Mouse (Mus musculus) kidney, adult 8-10 months (tissue): ENCODE measurements around the gene Vps16.

Experiments
- DNase-seq, 2 experiments: peaks; one replicate each; pipeline ENCODE4 v3.0.0; 2022

The Vps16 gene

DNA sequence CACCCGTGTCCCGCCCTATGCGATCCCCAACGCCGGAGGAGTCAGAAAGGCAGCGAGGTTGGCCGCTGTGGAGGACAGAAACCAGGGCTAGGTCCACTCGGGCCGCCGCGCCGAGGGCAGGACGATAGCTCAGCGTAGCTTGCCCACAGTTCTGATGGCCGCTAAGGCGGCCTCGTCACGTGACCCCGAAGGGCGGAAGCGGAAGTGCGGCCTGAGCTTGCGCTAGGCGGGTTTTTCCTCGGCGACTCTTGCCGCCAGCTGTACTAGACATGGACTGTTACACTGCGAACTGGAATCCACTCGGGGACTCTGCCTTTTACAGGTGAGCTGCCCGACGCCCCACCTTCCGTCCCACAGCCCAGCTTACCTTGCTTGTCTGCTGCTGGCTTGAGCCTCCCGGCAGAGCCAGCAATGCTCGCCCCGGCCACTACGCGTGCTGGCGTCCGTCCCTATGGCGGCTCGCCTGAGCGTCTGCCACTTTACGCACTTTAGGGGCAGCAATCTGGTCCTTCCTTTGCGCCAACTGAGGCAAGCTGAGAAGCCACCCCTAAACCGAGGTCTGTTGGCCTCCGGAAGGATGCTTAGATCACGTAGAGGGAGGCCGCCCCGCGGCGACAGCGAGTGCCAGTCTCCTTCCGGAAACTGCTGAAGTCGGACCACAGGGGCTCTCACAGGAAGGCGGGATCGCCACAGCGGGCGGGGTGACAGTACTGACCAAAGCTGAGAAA is at the start of gene Vps16, which contains the start of gene Pced1a:
Vps16 (plus strand) TSS at position 214 of the 728 bp plus-strand sequence.
Pced1a (minus strand) TSS at position 576 of the 728 bp plus-strand sequence.
- DNase-seq = peak; percentile 89 to 93

GRCm38 (mm10) chr2:130374951-130375350 is 49.2 kb upstream of the Vps16 start:
- no peak for DNase-seq

DNA sequence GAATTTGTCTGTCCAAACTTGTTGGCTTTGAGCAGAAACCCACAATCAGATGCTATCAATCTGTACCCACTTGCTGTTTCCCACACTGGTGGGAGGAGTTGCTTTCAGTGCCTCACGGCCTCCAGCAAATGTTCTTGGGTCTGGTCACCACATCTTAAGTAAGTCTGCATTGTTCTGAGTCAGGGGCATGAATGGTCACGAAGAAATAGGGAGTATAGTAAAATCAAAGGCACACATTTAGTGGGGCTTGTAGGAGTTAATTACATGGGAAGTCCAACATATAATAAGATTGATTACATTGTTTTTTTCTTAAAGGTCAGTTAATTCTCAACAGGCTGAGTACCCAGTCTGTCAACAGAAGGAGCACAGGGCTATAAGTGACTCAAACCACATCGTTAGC is 40.9 kb upstream of the Vps16 start:
- DNase-seq = no peak

- DNase-seq = no peak
Observed at GRCm38 (mm10) chr2:130383895-130384294, 40.2 kb upstream of the Vps16 start.

- no peak for DNase-seq
Observed at GRCm38 (mm10) chr2:130386212-130386611, 37.9 kb upstream of the Vps16 start.

- no peak for DNase-seq
Observed at GRCm38 (mm10) chr2:130388796-130389195, 35.3 kb upstream of the Vps16 start.

DNA sequence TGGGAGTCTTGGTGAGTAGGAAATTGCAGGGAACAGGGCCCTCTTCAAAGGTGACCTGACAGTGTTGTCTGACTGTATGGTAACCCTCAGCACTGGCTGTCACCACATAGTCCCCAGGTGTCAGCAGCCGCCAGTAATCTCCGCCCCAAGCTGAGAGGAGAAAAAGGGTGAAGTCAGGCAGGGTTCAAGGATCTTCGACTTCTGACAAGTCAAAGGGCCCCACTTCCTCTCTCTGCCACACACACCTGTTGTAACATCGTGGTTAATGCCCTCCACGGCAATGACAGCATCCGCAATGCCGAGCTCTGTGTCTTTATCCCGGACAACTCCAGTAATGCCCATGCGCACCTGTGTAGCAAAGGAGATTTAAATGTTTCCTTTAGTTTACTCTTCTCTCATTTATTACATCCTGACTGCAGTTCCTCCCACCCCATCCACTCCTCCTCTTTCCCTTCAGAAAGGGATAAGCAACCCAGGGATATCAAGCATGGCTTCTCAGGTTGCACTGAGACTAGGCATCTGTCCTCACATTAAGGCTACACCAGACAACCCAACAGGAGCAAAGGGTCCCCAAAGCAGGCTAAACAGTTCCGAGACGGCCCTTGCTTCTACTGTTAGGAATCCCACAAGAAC is 33.0 kb upstream of the Vps16 start:
- no peak for DNase-seq

DNA sequence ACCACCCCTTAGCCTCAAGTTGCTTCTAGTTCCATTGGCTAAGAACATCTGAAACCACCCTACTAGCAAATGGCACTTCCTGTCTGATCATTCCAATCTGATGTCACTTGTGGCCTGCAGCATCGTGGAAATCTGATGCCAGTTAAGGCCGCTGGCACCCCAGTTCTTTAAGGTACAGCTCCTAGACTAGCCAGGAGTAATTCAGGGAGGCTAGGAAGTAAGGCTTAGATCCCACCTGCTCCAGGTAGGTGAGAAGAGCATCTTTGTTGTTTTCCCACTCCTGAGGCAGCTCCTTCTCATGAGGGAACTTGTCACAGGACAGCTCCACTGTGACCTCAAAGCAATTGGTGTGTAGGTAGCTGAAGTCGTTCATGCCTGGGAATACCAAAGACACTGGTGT is 31.3 kb upstream of the Vps16 start:
- no peak for DNase-seq

DNA sequence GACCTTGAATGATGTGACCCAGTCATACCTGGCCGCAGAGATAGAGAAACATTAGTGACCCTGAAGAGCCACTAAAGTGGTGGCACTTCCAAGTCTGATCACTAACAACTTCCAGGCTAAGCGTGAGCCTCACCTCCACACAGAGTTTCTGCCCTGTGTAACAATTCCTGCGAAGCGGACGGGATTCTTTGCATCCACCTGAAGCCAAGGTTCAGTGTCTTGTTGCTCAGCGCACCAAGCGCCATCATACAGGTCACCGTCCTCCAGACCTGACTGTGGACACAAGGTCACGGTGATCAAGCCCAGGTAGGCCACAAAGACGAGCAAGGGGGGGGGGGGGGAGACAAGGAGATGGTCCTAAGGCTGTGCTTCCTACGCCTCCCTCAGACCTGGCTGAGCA is 28.4 kb upstream of the Vps16 start:
- no peak for DNase-seq

DNA sequence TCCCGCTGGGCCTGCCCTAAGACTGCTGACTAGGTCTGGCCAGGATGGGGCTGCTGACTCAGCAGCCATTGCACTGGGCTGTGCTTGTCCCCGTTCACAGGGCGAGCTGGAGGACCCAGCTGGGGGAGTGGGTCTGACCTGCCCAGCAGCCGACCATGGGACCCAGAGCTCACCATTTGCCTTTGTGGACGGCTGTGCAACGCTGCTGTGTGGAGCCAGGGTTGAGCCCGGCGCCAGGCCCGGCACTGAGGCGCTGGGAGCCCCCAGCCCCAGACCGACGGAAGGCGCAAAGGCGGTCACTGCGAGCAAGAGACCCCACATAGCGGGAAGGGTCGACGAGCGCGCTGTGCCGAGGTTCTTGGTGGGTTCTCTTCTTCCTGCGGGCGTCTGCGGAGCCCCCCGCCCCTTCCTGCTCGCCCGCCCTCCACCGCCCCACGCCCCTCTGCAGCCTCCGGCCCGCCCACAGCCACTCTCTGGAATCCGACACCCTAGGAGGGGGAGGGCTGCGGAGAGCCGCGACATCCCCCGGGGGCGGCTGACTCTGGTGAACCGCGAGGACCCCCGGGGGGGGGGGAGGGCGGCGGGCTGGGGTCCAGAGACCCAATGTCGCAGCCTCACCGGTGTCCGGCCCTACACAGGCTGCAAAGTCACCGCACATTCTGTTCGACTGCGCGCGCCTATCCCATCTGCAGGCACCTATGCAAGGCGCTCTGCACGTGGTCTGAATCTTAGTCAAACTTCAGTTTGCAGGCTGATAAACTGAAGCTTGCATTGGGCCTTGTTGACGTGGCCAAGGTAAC is 26.8 kb upstream of the Vps16 start, which contains the start of gene Cpxm1:
Cpxm1 (minus strand) TSS at position 389 of the 800 bp plus-strand sequence.
- no peak for DNase-seq

DNA sequence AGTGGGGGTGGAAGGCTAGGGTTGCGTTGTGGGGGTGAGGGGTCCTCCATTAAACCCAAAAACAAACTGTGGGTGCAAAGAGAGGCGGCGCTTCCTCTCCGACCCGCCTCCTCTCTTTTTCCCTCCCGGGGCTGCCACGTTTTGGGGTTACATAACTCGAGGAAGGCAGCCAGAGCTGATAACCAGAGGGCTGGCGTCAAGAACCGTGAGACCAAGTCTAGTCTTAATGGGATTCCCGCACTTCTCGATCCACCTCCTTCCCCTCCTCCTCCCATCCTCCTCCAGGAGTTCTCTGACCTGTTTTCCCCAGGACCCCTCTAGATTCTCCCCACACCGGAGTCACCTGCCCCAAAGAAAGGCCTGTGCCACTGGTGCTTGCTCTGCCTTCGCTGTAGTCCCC is 26.0 kb upstream of the Vps16 start:
- DNase-seq = no peak

- no peak for DNase-seq
Observed at GRCm38 (mm10) chr2:130400046-130400445, 24.1 kb upstream of the Vps16 start.

DNA sequence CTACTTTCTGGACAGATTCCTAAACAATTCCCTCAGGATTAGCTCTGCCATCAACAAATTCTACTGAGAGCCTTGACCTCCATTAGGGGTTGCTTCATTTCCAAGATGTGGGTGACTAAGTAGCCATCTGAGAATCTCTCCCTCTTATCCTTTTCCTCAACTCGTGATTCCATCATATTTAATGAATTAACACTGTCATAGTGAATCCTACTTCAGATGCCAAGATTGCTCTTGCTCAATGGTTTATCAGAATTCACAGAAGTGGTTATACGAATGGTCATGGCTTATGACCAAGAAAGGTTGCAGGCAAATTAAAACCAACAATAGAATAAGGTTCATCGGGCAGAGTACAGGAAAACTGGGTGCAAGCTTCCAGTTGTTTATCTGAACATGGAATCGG is 22.2 kb upstream of the Vps16 start:
- DNase-seq = no peak

DNA sequence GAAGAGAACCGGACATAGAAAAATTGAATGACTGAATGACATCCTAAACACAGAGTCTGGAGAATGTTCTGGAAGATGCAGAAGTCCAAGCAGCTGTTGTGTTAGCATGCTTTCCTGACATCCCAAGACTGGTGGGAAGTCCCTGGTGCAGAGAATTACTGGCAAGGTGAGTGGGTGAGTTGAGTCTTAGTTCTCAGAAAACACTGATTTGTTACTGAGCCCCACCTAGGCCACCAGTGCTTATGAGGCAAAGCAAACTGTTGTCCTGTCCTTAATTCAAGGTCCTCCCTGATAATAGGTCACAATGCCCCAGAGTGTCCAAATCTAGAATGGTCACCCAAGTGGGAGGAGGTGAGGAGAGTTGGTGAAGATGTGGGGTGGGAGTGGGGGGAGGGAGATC is 19.2 kb upstream of the Vps16 start, which contains the start of the genes Gm28372 and 1700020A23Rik:
Gm28372 (plus strand) TSS at position 301 of the 400 bp plus-strand sequence.
1700020A23Rik (plus strand) TSS at position 321 of the 400 bp plus-strand sequence.
- no peak for DNase-seq

DNA sequence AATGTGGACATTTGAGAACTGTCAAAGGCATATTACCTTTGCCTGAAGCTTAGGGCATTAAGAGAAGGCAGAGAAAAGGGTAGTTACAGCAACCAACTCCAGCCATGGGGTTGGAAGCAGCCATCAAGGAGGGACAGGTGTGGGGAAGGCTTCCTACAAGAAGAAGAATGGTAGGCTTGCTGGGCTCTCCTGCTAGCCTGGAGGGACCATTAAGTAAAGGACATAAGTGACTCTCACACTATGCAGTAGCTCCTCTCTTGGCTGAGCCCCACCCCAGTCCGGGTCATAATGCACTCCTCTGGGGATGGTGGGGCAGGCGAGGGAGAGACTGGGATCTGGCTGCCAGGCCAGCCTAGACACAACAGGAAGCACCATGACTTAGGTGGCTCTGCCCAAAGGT is 18.0 kb upstream of the Vps16 start, which contains the start of gene Tmem239:
Tmem239 (plus strand) TSS at position 301 of the 400 bp plus-strand sequence.
- DNase-seq = no peak

DNA sequence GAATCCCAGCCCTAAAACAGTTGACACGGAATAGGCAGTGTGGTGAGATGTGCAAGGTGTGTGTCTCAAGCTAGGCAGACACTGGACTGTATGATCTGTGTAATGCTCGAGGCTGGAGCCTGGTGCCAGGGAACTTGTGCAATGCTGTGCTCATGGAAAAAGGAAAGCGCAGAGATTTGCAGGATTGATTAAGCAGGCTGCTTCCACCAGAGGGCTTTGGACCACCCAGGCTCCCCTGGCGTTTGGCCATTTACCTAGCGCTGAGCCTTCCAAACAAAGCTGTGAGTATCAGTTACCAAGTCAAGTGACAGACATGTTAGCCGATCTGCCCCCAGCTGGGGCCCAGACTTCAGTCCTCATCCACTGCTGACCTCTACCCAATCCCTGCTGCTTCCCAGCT is 15.9 kb upstream of the Vps16 start:
- DNase-seq = no peak

GRCm38 (mm10) chr2:130411558-130412495 is 12.3 kb upstream of the Vps16 start:
- peak; percentile 56 to 82 for DNase-seq

GRCm38 (mm10) chr2:130412775-130413174 is 11.4 kb upstream of the Vps16 start:
- DNase-seq = no peak

DNA sequence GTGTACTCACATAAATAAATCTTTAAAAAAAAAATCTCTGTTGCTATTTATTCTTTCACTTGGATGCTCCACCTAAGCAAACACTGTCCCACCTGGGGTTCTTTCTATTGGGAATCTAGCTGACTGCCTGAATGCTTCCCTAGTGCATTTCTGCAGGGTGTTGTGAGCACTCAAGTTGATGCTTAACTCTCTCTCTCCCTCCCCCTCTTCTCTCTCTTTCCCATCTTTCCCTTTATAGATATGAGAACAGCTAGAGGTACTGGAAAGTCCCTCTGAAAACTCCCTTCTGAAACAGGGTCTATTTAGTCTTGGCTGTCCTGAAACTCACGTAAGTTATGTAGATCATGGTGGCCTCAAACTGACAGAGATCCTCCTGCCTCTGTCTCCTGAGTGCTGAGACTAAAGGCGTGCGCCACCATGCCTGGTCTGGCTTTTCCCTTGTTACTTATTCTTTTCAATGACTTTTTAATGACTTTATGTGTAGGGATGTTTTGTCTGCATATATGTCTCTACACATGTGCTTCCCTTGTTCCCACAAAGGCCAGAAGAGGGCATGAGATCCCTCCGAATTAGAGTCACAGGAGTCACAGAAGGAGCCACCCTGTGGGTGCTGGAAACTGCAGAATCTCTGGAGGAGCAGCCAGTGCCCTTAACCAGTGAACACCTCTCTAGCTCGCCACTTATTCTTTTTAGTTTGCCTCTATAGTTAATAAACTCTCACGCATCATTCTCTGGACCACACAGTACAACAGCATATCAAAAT is 9.9 kb upstream of the Vps16 start:
- peak in 1 of 2 experiments; percentile 8 for DNase-seq

DNA sequence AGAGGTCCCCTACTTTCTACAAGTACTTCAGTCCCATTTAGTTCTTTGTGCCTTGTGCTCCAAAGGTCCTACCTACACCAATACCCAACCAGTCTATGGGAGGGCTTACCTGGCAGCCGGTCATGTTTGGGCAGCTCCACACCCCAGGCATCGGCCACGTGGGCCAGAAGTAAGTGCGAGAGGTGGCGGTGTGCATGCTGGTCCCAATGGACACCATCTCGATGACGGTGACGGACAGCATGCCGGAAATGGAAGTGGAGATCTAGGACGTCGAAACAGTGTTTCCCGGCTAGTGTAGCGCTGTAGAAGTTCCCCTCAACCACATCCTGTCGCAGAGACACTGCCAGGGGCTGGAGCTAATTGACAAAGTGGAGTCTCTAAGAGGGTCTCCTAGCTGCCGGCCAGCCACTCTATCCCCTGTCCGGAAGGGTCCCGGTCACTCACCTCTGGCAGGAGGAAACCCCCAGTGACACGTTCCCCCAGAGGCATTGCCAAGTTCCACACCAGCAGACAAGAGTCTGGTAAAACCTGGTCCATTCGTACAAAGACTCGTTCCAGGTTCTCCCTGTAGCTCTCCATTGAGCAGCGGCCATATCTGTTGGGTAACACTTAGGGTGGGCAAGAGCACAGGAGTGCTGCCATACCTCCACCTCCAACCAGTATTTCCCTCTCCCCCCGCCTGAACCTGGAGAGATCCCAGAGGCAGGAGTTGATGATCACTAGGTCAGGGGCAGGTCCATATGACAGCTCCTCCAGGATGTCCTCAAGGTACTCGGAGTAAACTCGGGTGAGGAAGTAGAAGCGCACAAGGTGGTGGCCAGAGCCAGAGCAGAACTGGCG is 2.1 kb upstream of the Vps16 start:
- no peak for DNase-seq
